ENCODE assay signal across 9 mouse cellular contexts in the genomic region with DNA sequence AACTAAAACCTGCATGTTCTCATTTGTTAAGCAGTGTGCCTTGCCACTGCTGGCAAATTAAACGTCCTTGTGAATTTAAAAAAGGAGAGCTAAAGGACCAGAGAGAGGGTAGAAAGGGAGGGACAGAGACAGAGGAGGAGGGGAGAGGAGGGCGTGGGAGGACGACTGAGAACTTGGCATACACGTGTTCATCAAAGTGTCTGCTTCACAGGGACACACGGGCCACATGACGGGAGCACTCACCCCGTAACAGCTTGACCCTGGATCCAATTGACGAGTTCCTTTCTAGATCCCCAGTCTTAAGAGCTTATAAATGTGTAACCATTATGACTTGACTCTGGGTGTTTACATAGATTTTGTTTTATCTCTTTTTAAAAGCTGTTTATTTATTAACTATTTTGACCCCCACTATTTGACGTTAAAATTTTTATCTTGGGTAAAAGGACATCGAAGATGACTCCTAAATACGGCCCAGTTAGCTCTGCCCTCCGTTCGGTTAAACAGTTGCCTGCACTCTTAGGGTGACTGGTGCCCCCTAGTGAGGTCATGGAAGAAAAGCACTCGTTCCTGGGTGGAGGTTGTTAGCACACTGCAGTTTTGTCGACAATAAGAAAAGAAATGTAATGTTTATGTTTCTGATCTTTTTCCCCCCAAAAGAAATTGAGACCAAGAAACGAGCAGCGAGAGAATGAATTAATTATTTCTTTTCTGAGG.
DNase-seq lines count a peak whose midpoint lies in the region; ATAC-seq and TF ChIP-seq lines count a peak whose summit lies in the region.
"Had no signal": no experiment of that assay in that cellular context is flagged by ENCODE, and none has a peak within 500 bp of the region (broad histone marks: within the 10 kb centered on the region; RNA-seq: fewer than 3 reads in every experiment).

No protein-coding gene starts in this region.

- H3K79me2 ChIP-seq in CH12.LX (replicated peaks; ENCODE audit: control insufficient read depth, extremely low read depth, insufficient read depth, poor library complexity, severe bottlenecking): no peaks in the 10 kb centered on the region

- no peak overlapping the region for H3K4me3 ChIP-seq in heart, embryonic 12.5 days
- no peak overlapping the region for H3K4me3 ChIP-seq in CH12.LX (replicated peaks in 1 of 3; ENCODE audit: low read depth in 2 of 3, low read length in 2 of 3, poor library complexity in 1 of 3)
- H3K4me3 ChIP-seq in brown adipose tissue, adult 24 weeks (ENCODE audit: insufficient read depth, low read depth, low read length): no peak overlapping the region
- no peak overlapping the region for H3K4me3 ChIP-seq in forebrain, embryonic 16.5 days (replicated peaks; ENCODE audit: low read length)
- H3K4me3 ChIP-seq in midbrain, postnatal 0 days (ENCODE audit: low read depth, low read length): no peak overlapping the region
- H3K4me3 ChIP-seq: liver, embryonic 13.5 days had no signal

- no peaks in the 10 kb centered on the region for H3K27me3 ChIP-seq in heart, embryonic 12.5 days (replicated peaks)
- H3K27me3 ChIP-seq in CH12.LX (replicated peaks): no peaks in the 10 kb centered on the region
- H3K27me3 ChIP-seq in forebrain, embryonic 16.5 days (replicated peaks; ENCODE audit: control insufficient read depth, insufficient read depth, low read length): no peaks in the 10 kb centered on the region
- no peaks in the 10 kb centered on the region for H3K27me3 ChIP-seq in midbrain, postnatal 0 days (ENCODE audit: insufficient read depth, low read length)
- H3K27me3 ChIP-seq: liver, embryonic 13.5 days had no signal

- H3K9ac ChIP-seq in heart, embryonic 12.5 days: no peak overlapping the region
- H3K9ac ChIP-seq in CH12.LX (ENCODE audit: insufficient read depth, low read depth): no peak overlapping the region
- H3K9ac ChIP-seq in forebrain, embryonic 16.5 days (replicated peaks; ENCODE audit: low read depth, low read length): no peak overlapping the region
- H3K9ac ChIP-seq in midbrain, postnatal 0 days (replicated peaks; ENCODE audit: low read length, poor library complexity, severe bottlenecking): no peak overlapping the region
- H3K9ac ChIP-seq: liver, embryonic 13.5 days had no signal

- no peak overlapping the region for H3K4me2 ChIP-seq in heart, embryonic 12.5 days
- no peak overlapping the region for H3K4me2 ChIP-seq in CH12.LX (ENCODE audit: insufficient read depth, low read depth, poor library complexity, severe bottlenecking)
- H3K4me2 ChIP-seq in forebrain, embryonic 16.5 days (ENCODE audit: low read length): no peak overlapping the region
- H3K4me2 ChIP-seq in midbrain, postnatal 0 days (ENCODE audit: low read depth, low read length, poor library complexity, severe bottlenecking): no peak overlapping the region
- H3K4me2 ChIP-seq: liver, embryonic 13.5 days had no signal

- no peaks in the 10 kb centered on the region for H3K9me3 ChIP-seq in heart, embryonic 12.5 days (replicated peaks)
- H3K9me3 ChIP-seq in CH12.LX (replicated peaks; ENCODE audit: low read length): no peaks in the 10 kb centered on the region
- H3K9me3 ChIP-seq in forebrain, embryonic 16.5 days (ENCODE audit: control insufficient read depth, low read length): no peaks in the 10 kb centered on the region
- no peaks in the 10 kb centered on the region for H3K9me3 ChIP-seq in midbrain, postnatal 0 days (ENCODE audit: low read length)
- H3K9me3 ChIP-seq: liver, embryonic 13.5 days had no signal

- peak; percentile 48 to 88 for TF ChIP-seq CTCF in CH12.LX (conservative IDR thresholded peaks at IDR 0.05 in 1 of 2, IDR thresholded peaks at IDR 0.05 in 1 of 2; ENCODE audit: low read depth in 2 of 2, low read length in 2 of 2)
- TF ChIP-seq CTCF in midbrain, postnatal 0 days (IDR thresholded peaks at IDR 0.05): peak; percentile 87

- intact Hi-C loops in heart, postnatal 14 days (cut with DNase I): loop anchor here (5.0 kb wide), 1 partner anchor 183 kb away; the partner anchor contains the start of gene Pgm2

- H3K27ac ChIP-seq in heart, embryonic 12.5 days (ENCODE audit: poor library complexity, severe bottlenecking): no peak overlapping the region
- no peak overlapping the region for H3K27ac ChIP-seq in CH12.LX (ENCODE audit: insufficient read depth, low read depth)
- 0 out of 2 replicates have a peak overlapping the region, but pooled peaks have one; percentile 4 for H3K27ac ChIP-seq in brown adipose tissue, adult 24 weeks (replicated peaks; ENCODE audit: low read depth, low read length)
- H3K27ac ChIP-seq in forebrain, embryonic 16.5 days (ENCODE audit: low read length): no peak overlapping the region
- H3K27ac ChIP-seq in midbrain, postnatal 0 days (ENCODE audit: low read depth, low read length): no peak overlapping the region
- H3K27ac ChIP-seq: liver, embryonic 13.5 days had no signal

- TF ChIP-seq RAD21 in CH12.LX (IDR thresholded peaks at IDR 0.05; ENCODE audit: low read depth, low read length): peak; percentile 84

- DNase-seq in heart, postnatal 14 days: peak; percentile 44 to 70
- peak; percentile 48 for DNase-seq in CH12.LX (ENCODE audit: extremely low read depth)
- DNase-seq in kidney, postnatal 36 days: peak; percentile 77 to 81
- peak; percentile 81 for DNase-seq in midbrain, postnatal 0 days (ENCODE audit: low spot score)
- DNase-seq in ovary, postnatal 14 days (ENCODE audit: low spot score): no peak
- DNase-seq: liver, embryonic 13.5 days had no signal

- H3K4me1 ChIP-seq in heart, embryonic 12.5 days (replicated peaks): peaks cover 4% of the 10 kb centered on the region
- no peaks in the 10 kb centered on the region for H3K4me1 ChIP-seq in CH12.LX (ENCODE audit: control insufficient read depth in 1 of 2, insufficient read depth in 2 of 2)
- peaks cover 2% of the 10 kb centered on the region for H3K4me1 ChIP-seq in brown adipose tissue, adult 24 weeks (ENCODE audit: control insufficient read depth, insufficient read depth, insufficient read length, low read length)
- no peaks in the 10 kb centered on the region for H3K4me1 ChIP-seq in forebrain, embryonic 16.5 days (replicated peaks; ENCODE audit: control insufficient read depth, insufficient read depth, low read length)
- no peaks in the 10 kb centered on the region; the same call in 1 of the 2 replicates for H3K4me1 ChIP-seq in midbrain, postnatal 0 days (ENCODE audit: insufficient read depth, low read length)

- ATAC-seq in heart, embryonic 12.5 days (ENCODE audit: insufficient number of reproducible peaks, low FRiP score): no peak
- ATAC-seq in forebrain, embryonic 16.5 days: peak; percentile 84
- ATAC-seq in midbrain, postnatal 0 days (ENCODE audit: low FRiP score): 0 out of 2 replicates have a peak, but pooled peaks have one; percentile 53

- in situ Hi-C loops in CH12.LX (cut with MboI; ENCODE audit: low pct_ligation_motif_present, low pct_unique_long_range_greater_than_20kb, low sequenced_read_pairs): loop anchor here (25.0 kb wide), 1 partner anchor 363 kb away; no protein-coding TSS in a partner anchor

- WGBS in heart, embryonic 12.5 days: 42% methylated on average over 17 of the region's 17 CpGs
- WGBS in forebrain, embryonic 16.5 days: 29% methylated on average over 17 of the region's 17 CpGs
- WGBS in midbrain, postnatal 0 days: 27% methylated on average over 17 of the region's 17 CpGs

- TF ChIP-seq POLR2A in CH12.LX (IDR thresholded peaks at IDR 0.05; ENCODE audit: low read depth, low read length): no peak

- TF ChIP-seq EP300 in CH12.LX (IDR thresholded peaks at IDR 0.05; ENCODE audit: low read length): no peak

- dilution Hi-C loops in CH12.LX (cut with MboI; ENCODE audit: extremely low pct_ligation_motif_present, extremely low pct_unique_long_range_greater_than_20kb, low sequenced_read_pairs): no loop called here

- H3K36me3 ChIP-seq in heart, embryonic 12.5 days: peaks cover 55% of the 10 kb centered on the region
- peaks cover 38 to 96% of the 10 kb centered on the region in 2 experiments for H3K36me3 ChIP-seq in CH12.LX (replicated peaks in 1 of 2; ENCODE audit: control insufficient read depth in 1 of 2, insufficient read depth in 1 of 2, low read length in 1 of 2)
- H3K36me3 ChIP-seq in forebrain, embryonic 16.5 days (ENCODE audit: control insufficient read depth, insufficient read depth): no peaks in the 10 kb centered on the region
- no peaks in the 10 kb centered on the region for H3K36me3 ChIP-seq in midbrain, postnatal 0 days (ENCODE audit: insufficient read depth, low read length)

TF ChIP-seq in CH12.LX, 34 proteins besides CTCF, POLR2A, EP300 and RAD21:
- TF ChIP-seq MAX (IDR thresholded peaks at IDR 0.05; ENCODE audit: low read length): no peak
- no peak for TF ChIP-seq USF2 (conservative IDR thresholded peaks at IDR 0.05; ENCODE audit: low read depth, low read length)
- TF ChIP-seq SMC3 (IDR thresholded peaks at IDR 0.05; ENCODE audit: low read depth, low read length): peak; percentile 80
TF ChIP-seq in CH12.LX: peak in this region for 1.
